ENCODE assay signal across 10 mouse cellular contexts in the genomic region with DNA sequence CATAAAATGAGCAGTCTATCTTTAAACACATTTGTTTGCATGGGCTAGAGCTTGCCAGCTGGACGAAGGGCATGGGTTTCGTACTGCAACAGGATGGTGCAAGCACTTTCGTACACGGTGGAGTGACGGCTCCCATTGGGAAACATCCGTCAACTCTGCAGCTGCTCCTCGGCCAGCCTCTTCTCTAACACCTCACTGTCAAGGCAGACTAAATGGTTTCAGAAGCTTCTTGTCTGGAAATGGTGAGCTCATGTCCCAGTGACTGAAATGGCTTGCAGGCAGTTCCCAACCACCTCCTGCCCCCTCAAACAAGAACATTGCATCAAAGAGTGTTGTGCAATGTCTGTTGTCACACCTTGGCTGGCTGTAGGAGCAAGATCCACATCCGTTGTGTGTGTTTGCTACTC.
DNase-seq lines count a peak whose midpoint lies in the region; ATAC-seq and TF ChIP-seq lines count a peak whose summit lies in the region.
"Had no signal": no experiment of that assay in that cellular context is flagged by ENCODE, and none has a peak within 500 bp of the region (broad histone marks: within the 10 kb centered on the region; RNA-seq: fewer than 3 reads in every experiment).

No protein-coding gene starts in this region.

- no peak overlapping the region for H3K9ac ChIP-seq in heart, embryonic 12.5 days
- H3K9ac ChIP-seq in liver, adult 2 months (ENCODE audit: low read depth, low read length): no peak overlapping the region
- H3K9ac ChIP-seq: limb, embryonic 15.5 days; neural tube, embryonic 12.5 days had no signal

- peak; percentile 51 to 60 for DNase-seq in heart, adult 18-20 months
- peak; percentile 96 for DNase-seq in fat pad, adult 2 months (ENCODE audit: extremely low read depth, low read depth, low spot score)
- peak; percentile 99 for DNase-seq in liver, adult 2 months (ENCODE audit: extremely low read depth, low read depth, low spot score)
- DNase-seq in lung, postnatal 4 days: peak; percentile 69 to 89
- DNase-seq in left cerebral cortex, adult 11 months (ENCODE audit: low spot score): no peak
- DNase-seq in kidney, postnatal 10 days: no peak

- H3K27me3 ChIP-seq in heart, embryonic 12.5 days (replicated peaks): no peaks in the 10 kb centered on the region
- no peaks in the 10 kb centered on the region for H3K27me3 ChIP-seq in liver, adult 2 months (ENCODE audit: control insufficient read depth, insufficient read depth, low read length)
- H3K27me3 ChIP-seq: limb, embryonic 15.5 days; neural tube, embryonic 12.5 days had no signal

- H3K9me3 ChIP-seq in heart, embryonic 12.5 days (replicated peaks): no peaks in the 10 kb centered on the region
- H3K9me3 ChIP-seq: limb, embryonic 15.5 days; neural tube, embryonic 12.5 days had no signal

- no peak overlapping the region for H3K4me2 ChIP-seq in heart, embryonic 12.5 days
- H3K4me2 ChIP-seq: limb, embryonic 15.5 days; neural tube, embryonic 12.5 days had no signal

- H3K79me2 ChIP-seq in liver, adult 2 months (ENCODE audit: control insufficient read depth, insufficient read depth, low read length): no peaks in the 10 kb centered on the region

- TF ChIP-seq POLR2A in liver, adult 2 months (IDR thresholded peaks at IDR 0.05; ENCODE audit: extremely low read depth, insufficient read depth, low read length): no peak

- H3K27ac ChIP-seq in heart, embryonic 12.5 days (ENCODE audit: poor library complexity, severe bottlenecking): no peak overlapping the region
- peak overlapping the region; percentile 95 for H3K27ac ChIP-seq in liver, adult 2 months (replicated peaks; ENCODE audit: insufficient read depth, low read depth, low read length)
- H3K27ac ChIP-seq: limb, embryonic 15.5 days; neural tube, embryonic 12.5 days had no signal

- no peaks in the 10 kb centered on the region for H3K36me3 ChIP-seq in heart, embryonic 12.5 days
- H3K36me3 ChIP-seq in liver, adult 2 months (ENCODE audit: control insufficient read depth, insufficient read depth, low read length): no peaks in the 10 kb centered on the region
- H3K36me3 ChIP-seq: limb, embryonic 15.5 days; neural tube, embryonic 12.5 days had no signal

- 31% methylated on average over 8 of the region's 8 CpGs for WGBS in heart, embryonic 12.5 days
- WGBS in liver, adult 2 months: 13% methylated on average over 8 of the region's 8 CpGs

- no peak for ATAC-seq in heart, embryonic 12.5 days (ENCODE audit: insufficient number of reproducible peaks, low FRiP score)
- ATAC-seq in erythroid progenitor cell, adult 5-6 weeks (replicated peaks; ENCODE audit: low FRiP score, poor library complexity, severe bottlenecking): no peak

- H3K4me3 ChIP-seq in heart, embryonic 12.5 days: no peak overlapping the region
- H3K4me3 ChIP-seq in liver, adult 2 months (ENCODE audit: insufficient read depth, low read depth, low read length): no peak overlapping the region
- H3K4me3 ChIP-seq: limb, embryonic 15.5 days; neural tube, embryonic 12.5 days had no signal

- no peak for TF ChIP-seq CTCF in liver, adult 2 months (IDR thresholded peaks at IDR 0.05; ENCODE audit: low read depth, low read length)

- H3K4me1 ChIP-seq in heart, embryonic 12.5 days (replicated peaks): peaks cover 29% of the 10 kb centered on the region
- H3K4me1 ChIP-seq in liver, adult 2 months (ENCODE audit: control insufficient read depth, insufficient read depth, low read length): peaks cover 18% of the 10 kb centered on the region
- H3K4me1 ChIP-seq: neural tube, embryonic 12.5 days had no signal

Comparison
In these comparisons a context has a peak if more than half of its experiments do, and no peak if none do; other contexts are left out.
1. DNase-seq: peak in heart, adult 18-20 months (2 of 2), fat pad, adult 2 months (single experiment), liver, adult 2 months (single experiment) and lung, postnatal 4 days (2 of 2); none in left cerebral cortex, adult 11 months (single experiment) and kidney, postnatal 10 days (single experiment).